Mouse (Mus musculus) spleen, postnatal 36 days (tissue): ENCODE measurements around the gene Hpdl.
A peak's percentile ranks its signal among the peaks of the same experiment; 100 is the strongest.
"Not testable (repeated sequence)": the region's sequence is repeated elsewhere in the genome, so short reads cannot be mapped to it uniquely, and the experiment has no call there.

ENCODE experiments used
- DNase-seq, 2 experiments: peaks; one replicate each; pipeline ENCODE4 v3.0.0; 2022; ENCODE audit warnings: low spot score in 2 of 2, mixed read lengths in 1 of 2

The Hpdl gene

GRCm38 (mm10) chr4:116821694-116822016, at the start of gene Hpdl:
Gene Hpdl (minus strand): TSS chr4:116821707.
- DNase-seq, result no peak

- DNase-seq, result no peak
Observed at GRCm38 (mm10) chr4:116869898-116870297, 48.4 kb upstream of the Hpdl start.

DNA sequence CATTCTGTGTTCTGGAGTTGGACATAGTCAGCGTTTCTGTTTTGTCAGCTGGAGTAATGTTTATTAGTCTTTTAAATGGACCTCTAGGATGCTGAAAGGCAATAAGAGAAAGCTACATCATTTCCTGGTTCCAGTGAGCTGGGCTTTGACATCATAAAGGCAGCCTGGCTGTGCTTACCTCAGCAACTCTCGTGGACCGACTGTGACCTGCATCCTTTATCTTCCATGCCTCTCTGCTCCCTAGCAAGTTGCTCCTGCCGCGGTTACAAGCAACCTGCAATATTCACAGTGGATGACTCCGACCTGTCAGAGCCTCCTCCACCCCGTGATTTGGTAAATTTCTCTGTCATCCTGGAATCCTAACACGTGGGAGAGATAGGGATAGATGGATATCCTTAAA, 40.5 kb upstream of the Hpdl start:
- DNase-seq, result no peak

DNA sequence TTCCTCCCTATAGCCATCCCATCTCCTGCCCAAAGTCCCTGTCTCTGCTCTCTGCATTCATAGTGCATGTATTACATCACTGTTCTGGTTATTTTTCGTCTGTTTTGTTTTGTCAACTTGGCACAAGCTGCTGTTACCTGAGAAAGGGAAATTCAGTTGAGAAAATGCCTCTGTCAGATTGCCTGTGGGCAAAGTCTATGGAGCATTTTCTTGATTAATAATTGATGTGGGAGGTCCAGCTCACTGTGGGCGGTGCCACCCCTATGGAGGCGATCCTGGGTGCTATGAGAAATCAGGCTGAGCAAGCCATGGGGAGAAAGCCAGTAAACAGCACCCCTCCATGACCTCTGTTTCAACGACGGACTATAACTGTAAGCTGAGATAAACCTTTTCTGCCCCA, 38.2 kb upstream of the Hpdl start:
- DNase-seq, result no peak

GRCm38 (mm10) chr4:116857203-116857602, 35.7 kb upstream of the Hpdl start:
- no peak for DNase-seq

- DNase-seq, result no peak
Observed at GRCm38 (mm10) chr4:116854286-116854685, 32.8 kb upstream of the Hpdl start.

DNA sequence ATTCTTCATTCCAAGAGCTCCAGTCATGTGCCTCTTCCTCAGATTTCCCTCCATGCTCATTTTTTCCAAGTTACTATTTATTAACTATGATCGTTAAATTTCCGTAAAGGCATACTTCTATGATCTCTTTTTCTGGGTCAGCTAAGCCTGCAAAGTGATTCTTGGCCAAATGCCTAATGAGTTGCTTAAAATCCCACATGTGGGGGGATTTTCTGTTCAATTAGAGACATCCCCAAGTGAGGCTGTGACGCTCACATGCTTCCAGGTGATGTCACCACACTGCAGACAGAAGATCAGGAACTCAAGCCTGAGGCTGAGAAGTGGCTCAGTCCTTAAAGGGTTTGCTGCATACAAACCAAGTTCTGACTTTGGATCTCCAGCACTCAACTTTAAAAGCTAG, 28.4 kb upstream of the Hpdl start:
- no peak for DNase-seq

DNA sequence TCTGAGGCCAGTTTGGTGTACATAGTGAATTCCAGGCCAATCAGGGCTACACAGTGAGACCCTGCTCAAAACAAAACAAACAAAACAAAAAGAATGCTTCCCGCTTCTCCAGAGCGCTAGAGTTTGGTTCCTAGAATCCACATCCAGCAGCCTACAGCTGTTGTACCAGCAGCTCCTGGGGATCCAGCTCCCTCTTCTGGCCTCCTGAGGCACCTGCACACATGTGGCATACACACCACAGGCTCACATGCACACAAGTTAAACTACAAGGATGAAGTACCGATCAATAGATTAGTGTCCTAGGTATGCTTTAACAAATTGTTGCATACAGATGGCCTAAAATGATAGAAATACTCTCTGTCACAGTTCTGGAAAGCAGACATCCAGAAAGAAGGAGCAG, 22.8 kb upstream of the Hpdl start:
- no peak for DNase-seq

DNA sequence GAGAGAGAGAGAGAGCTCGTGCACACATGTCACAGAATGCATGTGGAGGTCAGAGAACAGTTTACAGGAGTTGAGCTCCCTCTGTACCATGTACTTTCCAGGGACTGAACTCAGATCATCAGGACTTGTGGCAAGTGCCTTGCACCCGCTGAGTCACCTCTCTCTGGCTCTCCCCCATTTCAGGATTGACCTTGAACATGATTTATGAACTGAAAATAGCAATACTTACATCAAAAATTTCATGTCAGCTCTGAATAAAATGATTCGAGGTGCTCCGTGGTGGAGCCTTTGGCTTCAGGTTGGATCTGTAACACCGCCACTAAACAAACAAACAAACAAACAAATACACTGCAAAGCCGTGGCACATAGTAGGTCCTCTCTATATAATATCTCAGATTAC, 19.3 kb upstream of the Hpdl start:
- no peak for DNase-seq

- DNase-seq, result not testable (repeated sequence)
Observed at GRCm38 (mm10) chr4:116840096-116840495, 18.6 kb upstream of the Hpdl start.

GRCm38 (mm10) chr4:116838999-116839398, 17.5 kb upstream of the Hpdl start:
- no peak for DNase-seq

DNA sequence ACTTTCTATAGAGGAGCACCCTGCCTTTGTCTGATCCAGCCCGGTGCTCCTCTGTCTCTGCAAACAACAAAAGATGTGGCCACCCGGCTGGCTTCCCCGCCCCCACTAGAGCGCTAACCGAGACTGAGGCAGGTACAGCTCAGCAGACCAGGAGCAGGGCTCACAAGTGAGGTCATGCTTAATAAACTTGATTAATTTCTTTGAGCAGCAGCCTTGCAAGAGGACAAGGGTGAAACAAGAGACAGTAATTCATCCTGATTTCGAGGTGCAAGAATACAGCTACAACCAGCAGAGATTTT, 8.5 kb upstream of the Hpdl start:
- DNase-seq, result no peak

- no peak for DNase-seq
Observed at GRCm38 (mm10) chr4:116829364-116830069, 8.0 kb upstream of the Hpdl start.

- peak in 1 of 2 experiments; percentile 34 for DNase-seq
Observed at GRCm38 (mm10) chr4:116827819-116828218, 6.3 kb upstream of the Hpdl start.

- DNase-seq, result peak; percentile 71 to 74
Observed at GRCm38 (mm10) chr4:116824541-116825004, 3.1 kb upstream of the Hpdl start.

DNA sequence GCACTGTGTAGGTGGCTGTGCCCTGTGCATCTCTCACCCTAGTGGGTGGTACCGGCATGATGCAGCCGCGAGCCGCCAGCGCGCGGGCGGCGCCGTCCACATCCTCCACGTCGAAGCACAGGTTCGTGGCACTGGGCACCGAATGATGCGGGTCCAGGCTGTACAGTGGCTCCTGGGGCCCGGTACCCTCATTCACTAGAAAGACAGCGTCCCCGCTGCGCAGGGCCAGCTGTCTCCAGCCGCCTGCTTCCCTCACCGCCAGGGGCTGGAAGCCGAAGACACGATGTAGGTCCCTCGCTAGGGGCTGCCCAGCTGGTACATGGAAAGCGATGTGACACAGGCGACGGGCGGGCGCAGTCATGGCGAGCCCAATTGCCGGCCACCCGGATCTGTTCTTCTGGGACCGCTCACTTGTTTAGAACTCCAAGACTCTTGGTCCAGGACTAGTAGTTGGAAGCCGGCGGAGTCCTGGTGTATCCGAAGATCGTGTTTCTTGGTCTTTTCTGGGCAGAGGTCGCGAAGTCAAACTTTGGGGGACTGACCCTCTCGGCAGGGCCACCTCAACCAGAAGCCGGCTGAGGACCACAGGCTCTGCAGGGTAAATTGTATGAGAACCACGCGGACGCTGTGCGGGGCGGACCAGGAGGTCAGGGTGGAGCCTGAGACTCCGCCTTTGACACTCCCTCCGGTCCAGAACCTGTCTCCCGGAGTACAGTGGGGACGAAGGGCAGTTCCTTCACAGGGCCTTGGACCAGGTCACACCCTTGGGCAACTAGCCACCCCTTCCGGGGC, 409 bp downstream of the Hpdl start:
- peak; percentile 48 to 53 for DNase-seq

DNA sequence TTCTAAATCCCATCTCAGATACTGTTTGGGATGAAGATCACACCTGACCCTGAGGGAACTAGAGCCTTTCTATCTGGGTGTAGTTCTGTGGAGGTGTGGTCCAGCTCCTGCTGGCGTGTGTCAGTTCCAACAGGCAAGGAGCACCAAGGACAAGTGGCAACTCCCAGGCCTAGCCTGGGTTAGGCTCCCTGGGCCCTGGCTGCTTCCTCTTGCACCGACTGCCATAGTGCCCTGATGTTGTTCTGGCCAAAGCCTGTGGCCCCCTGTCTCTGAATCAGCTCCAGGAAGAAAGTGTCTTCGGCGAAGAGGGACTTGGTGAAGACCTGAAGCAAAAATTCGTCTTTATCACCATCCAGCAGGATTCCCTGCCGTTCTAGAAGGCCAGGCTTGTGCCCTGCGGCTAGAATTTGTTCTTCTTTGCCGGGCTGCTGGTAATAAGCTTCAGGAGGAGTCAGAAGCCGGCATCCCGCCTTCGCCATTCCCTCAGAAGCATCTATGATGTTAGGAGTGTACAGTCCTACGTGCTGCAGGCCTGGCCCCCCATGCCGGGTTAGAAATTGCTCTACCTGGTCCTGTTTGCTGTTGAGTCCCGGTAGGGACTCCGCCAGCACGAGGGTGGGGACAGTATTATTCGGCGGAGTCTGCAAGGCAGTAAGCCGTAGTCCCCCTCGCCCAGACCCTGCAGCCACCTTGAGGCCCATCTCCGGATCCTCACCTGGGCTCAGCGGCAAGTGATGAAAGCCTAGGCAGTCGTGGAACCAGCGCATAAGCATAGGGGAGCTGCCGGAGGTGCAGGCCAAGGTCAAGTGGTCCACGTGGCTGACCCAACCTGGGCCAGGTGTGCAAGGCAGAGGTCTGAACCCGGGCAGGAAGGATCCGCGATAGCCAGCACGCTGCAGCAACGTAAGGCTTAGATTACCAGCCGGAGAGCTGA, 1.3 kb downstream of the Hpdl start:
- DNase-seq, result no peak

DNA sequence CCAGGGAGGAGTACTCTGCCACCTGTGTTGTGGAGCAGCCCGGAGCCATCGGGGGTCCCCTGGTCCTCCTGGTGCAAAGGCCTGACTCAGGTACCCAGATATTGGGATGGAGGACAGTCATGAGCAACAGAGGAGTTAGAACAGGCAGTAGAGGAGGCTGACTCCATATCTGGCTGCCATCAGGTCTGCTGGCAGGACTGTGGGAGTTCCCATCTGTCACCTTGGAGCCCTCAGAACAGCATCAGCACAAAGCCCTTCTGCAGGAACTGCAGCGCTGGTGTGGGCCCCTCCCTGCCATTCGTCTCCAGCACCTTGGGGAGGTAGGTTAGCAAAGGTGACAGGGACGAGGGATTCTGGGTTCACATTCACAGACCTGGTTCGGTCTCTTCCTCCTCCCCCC, 4.0 kb downstream of the Hpdl start:
- DNase-seq, result no peak

DNA sequence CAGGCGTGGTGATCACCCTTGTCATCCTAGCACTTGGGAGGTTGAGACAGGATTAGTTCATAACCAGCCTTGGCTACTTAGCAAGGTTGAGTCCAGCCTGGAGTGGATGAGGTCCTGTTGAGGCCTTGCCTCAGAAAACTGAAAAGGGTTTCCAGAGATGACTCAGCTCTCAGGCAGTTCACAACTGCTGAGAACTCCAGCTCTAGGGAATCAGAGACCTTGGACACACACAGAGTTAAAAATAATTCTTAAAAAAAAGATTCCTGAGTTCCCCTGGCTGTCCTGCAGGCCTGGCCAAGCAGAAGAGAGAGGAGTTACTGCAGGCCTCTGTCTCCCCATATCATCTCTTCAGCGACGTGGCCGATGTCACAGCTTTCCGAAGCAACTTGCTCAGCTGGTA, 6.2 kb downstream of the Hpdl start:
- DNase-seq, result no peak

GRCm38 (mm10) chr4:116811012-116811411, 10.5 kb downstream of the Hpdl start:
- DNase-seq, result no peak

- peak; percentile 96 for DNase-seq
Observed at GRCm38 (mm10) chr4:116807197-116808129, 14.0 kb downstream of the Hpdl start, which contains the start of the genes Toe1 and Mutyh. Gene Toe1 (minus strand): TSS chr4:116807640. Gene Mutyh (plus strand): TSS chr4:116807723.
